Mouse (Mus musculus) lung, embryonic 16.5 days (tissue): ENCODE measurements at regions not wholly inside any gene's neighbourhood (a gene's known extent, or its start where the extent isn't known, plus 50 kb on each side); places are given as distances from the start of the nearest gene placed in this dataset.

Experiments used
- ATAC-seq: fragments of 200-750 bp; cut with Nextera tagmentation; 2 replicates; pipeline ENCODE4 v1.8.0; 2017; ENCODE audit warnings: low read depth, mild to moderate bottlenecking, moderate library complexity
- H3K27ac ChIP-seq: fragments of 300-500 bp; sonication (generic); 2 replicates; pipeline ENCODE4 v1.5.1; 2014; ENCODE audit warnings: mild to moderate bottlenecking, control low read depth, low read length
- H3K27me3 ChIP-seq: fragments of 300-500 bp; sonication (generic); 2 replicates; pipeline ENCODE4 v1.6.1; 2014; ENCODE audit warnings: low read depth, low read length, mixed read lengths; ENCODE audit not compliant: control insufficient read depth, insufficient read depth
- H3K36me3 ChIP-seq: fragments of 300-500 bp; sonication (generic); 2 replicates; pipeline ENCODE4 v1.6.1; 2014; ENCODE audit warnings: low read length; ENCODE audit not compliant: control insufficient read depth, insufficient read depth
- H3K4me1 ChIP-seq: fragments of 300-500 bp; sonication (generic); replicated peaks from 2 replicates; pipeline ENCODE4 v1.6.1; 2014; ENCODE audit warnings: low read length, mixed read lengths; ENCODE audit not compliant: control insufficient read depth, insufficient read depth
- H3K4me2 ChIP-seq: fragments of 300-500 bp; sonication (generic); 2 replicates; pipeline ENCODE4 v1.6.1; 2014; ENCODE audit warnings: low read depth, low read length, control low read depth
- H3K4me3 ChIP-seq: fragments of 300-500 bp; sonication (generic); 2 replicates; pipeline ENCODE4 v1.5.1; 2014; ENCODE audit warnings: mild to moderate bottlenecking, low read length, control low read depth
- H3K9ac ChIP-seq: fragments of 300-500 bp; sonication (generic); 2 replicates; pipeline ENCODE4 v1.6.1; 2014; ENCODE audit warnings: low read length, control low read depth
- H3K9me3 ChIP-seq: fragments of 300-500 bp; sonication (generic); 2 replicates; pipeline ENCODE4 v1.6.1; 2016; ENCODE audit warnings: low read length; ENCODE audit not compliant: control insufficient read depth
- WGBS: fragments of 180-500 bp; shearing (Covaris S2); extraction: QIAGEN DNeasy Blood & Tissue Kit; methylation state at CpG from one replicate; pipeline ENCODE4 v1.1.7; 2014; 5-methylcytosine and 5-hydroxymethylcytosine counted together

DNA sequence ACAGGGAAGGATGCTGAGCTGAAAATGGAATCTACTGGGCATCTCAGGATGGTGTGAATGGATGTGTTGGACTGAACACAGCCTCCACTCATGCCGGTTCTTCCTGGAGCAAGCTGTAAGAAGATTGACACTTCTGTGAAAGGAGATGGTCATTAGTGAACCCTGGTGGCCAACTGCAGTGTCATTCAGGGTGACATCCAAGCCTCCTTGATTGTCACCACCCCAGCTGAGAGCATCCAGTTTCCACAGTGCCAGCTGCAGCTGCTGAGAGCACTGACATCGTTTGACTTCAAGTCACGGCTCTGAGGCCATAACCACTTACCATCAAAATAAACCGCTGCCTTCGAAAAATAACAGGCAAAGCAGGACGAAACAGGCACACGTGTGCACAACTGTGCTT is 121.9 kb upstream of the Agap1 start:
- Histone ChIP-seq H3K9ac (no peak overlapping the region), H3K4me2 (no peak overlapping the region), H3K4me1 (no peaks in the 10 kb centered on the region), H3K27ac (no peak overlapping the region), H3K9me3 (no peaks in the 10 kb centered on the region), H3K4me3 (no peak overlapping the region), H3K27me3 (no peaks in the 10 kb centered on the region), H3K36me3 (no peaks in the 10 kb centered on the region)
- WGBS, result 64% methylated on average over 7 of the region's 7 CpGs
- no peak for ATAC-seq

- ATAC-seq, result no peak
- Histone ChIP-seq H3K4me2 (no peak overlapping the region), H3K27me3 (no peaks in the 10 kb centered on the region), H3K4me3 (no peak overlapping the region), H3K36me3 (no peaks in the 10 kb centered on the region), H3K9ac (no peak overlapping the region), H3K9me3 (no peaks in the 10 kb centered on the region), H3K4me1 (no peaks in the 10 kb centered on the region), H3K27ac (no peak overlapping the region)
- WGBS, result 78% methylated on average over 5 of the region's 5 CpGs
These were observed 116.7 kb upstream of the Agap1 start for GRCm38 (mm10) chr1:89337861-89338260.

DNA sequence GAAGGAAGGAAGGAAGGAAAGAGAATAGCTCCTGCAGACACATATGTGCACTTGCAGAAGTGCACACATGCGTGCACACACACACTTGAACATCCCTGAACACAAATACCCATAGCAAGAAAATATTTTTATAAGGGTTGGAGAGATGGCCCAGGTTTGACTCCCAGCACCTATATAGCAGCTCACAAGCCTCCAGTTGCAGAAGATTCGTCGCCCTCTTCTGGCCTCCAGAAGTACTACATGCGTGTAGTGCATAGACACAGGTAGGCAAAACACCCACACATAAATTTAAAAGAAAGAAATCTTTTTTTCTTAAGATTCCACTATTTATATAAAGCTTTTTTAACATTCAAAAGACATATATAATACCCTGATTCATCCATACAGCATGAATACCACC is 111.8 kb upstream of the Agap1 start:
- no peak for ATAC-seq
- H3K27ac ChIP-seq, result no peak overlapping the region
- H3K36me3 ChIP-seq, result no peaks in the 10 kb centered on the region
- H3K4me3 ChIP-seq, result no peak overlapping the region
- no peaks in the 10 kb centered on the region for H3K27me3 ChIP-seq
- H3K9me3 ChIP-seq, result no peaks in the 10 kb centered on the region
- WGBS, result 39% methylated on average over 4 of the region's 4 CpGs
- H3K4me2 ChIP-seq, result no peak overlapping the region
- H3K4me1 ChIP-seq, result no peaks in the 10 kb centered on the region
- H3K9ac ChIP-seq, result no peak overlapping the region

DNA sequence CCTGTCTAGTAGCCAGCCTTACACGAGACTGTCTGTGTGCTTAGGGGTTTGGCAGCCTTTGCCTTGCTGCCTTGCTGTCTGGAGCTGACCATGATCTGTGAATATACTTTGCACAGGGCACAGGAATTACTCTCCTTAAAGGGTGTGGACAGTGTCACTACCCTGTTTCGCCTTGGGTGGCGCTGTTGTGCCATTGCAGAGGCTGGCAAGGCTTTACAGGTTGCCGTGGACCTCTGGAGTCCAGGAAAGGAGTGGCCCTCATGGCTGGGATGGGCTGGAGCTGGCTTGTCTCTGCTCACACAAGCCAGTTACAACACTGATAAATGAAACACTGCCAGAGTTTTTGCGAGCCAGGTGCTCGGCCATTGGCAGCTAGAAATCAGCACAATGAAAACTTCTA is 110.1 kb upstream of the Agap1 start:
- no peak for ATAC-seq
- no peak overlapping the region for H3K4me3 ChIP-seq
- no peak overlapping the region for H3K4me2 ChIP-seq
- no peaks in the 10 kb centered on the region for H3K27me3 ChIP-seq
- 34% methylated on average over 6 of the region's 6 CpGs for WGBS
- H3K27ac ChIP-seq, result no peak overlapping the region
- no peaks in the 10 kb centered on the region for H3K9me3 ChIP-seq
- no peaks in the 10 kb centered on the region for H3K4me1 ChIP-seq
- no peak overlapping the region for H3K9ac ChIP-seq
- H3K36me3 ChIP-seq, result no peaks in the 10 kb centered on the region

DNA sequence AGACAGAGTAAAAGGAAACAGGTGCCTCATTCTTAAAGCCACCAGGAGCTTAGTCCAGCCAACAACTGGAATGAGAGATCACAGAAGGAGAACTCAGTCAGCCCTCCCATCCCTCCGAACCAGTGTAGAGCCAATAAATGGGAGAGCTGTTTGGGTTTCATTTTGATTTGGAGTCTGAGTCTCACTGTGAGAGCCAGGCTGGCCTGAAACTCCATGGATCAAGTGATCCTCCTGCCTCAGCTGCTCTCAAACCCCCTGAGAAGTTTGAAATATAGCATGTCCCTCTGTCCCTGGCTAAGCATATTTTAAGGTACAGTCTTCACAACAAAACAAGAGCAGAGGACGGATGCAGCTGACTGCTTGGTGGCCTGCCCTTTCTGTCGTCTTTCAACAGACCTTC is 107.3 kb upstream of the Agap1 start:
- no peak overlapping the region for H3K27ac ChIP-seq
- H3K4me2 ChIP-seq, result no peak overlapping the region
- no peak for ATAC-seq
- 62% methylated on average over 3 of the region's 3 CpGs for WGBS
- H3K4me1 ChIP-seq, result no peaks in the 10 kb centered on the region
- no peaks in the 10 kb centered on the region for H3K27me3 ChIP-seq
- H3K4me3 ChIP-seq, result no peak overlapping the region
- H3K36me3 ChIP-seq, result no peaks in the 10 kb centered on the region
- no peaks in the 10 kb centered on the region for H3K9me3 ChIP-seq
- H3K9ac ChIP-seq, result no peak overlapping the region

GRCm38 (mm10) chr1:89352936-89353335 is 101.7 kb upstream of the Agap1 start:
- no peak overlapping the region for H3K4me2 ChIP-seq
- H3K27me3 ChIP-seq, result no peaks in the 10 kb centered on the region
- H3K9me3 ChIP-seq, result no peaks in the 10 kb centered on the region
- H3K27ac ChIP-seq, result no peak overlapping the region
- H3K4me1 ChIP-seq, result no peaks in the 10 kb centered on the region
- H3K4me3 ChIP-seq, result no peak overlapping the region
- no peak overlapping the region for H3K9ac ChIP-seq
- no peak for ATAC-seq
- WGBS, result 51% methylated on average over 4 of the region's 4 CpGs
- H3K36me3 ChIP-seq, result no peaks in the 10 kb centered on the region

GRCm38 (mm10) chr1:89359257-89359656 is 95.3 kb upstream of the Agap1 start:
- no peaks in the 10 kb centered on the region for H3K27me3 ChIP-seq

GRCm38 (mm10) chr1:89364547-89365305 is 89.9 kb upstream of the Agap1 start:
- H3K36me3 ChIP-seq, result no peaks in the 10 kb centered on the region
- no peak overlapping the region for H3K27ac ChIP-seq
- peaks cover 11% of the 10 kb centered on the region for H3K4me1 ChIP-seq
- 53% methylated on average over 12 of the region's 12 CpGs for WGBS
- H3K9me3 ChIP-seq, result no peaks in the 10 kb centered on the region
- H3K4me2 ChIP-seq, result no peak overlapping the region
- no peak overlapping the region for H3K9ac ChIP-seq
- H3K27me3 ChIP-seq, result no peaks in the 10 kb centered on the region
- no peak for ATAC-seq
- H3K4me3 ChIP-seq, result no peak overlapping the region

More at GRCm38 (mm10) chr1:89359257-89359656, 95.3 kb upstream of the Agap1 start:
- Histone ChIP-seq H3K9ac (no peak overlapping the region), H3K36me3 (no peaks in the 10 kb centered on the region), H3K4me1 (no peaks in the 10 kb centered on the region), H3K9me3 (no peaks in the 10 kb centered on the region), H3K4me2 (no peak overlapping the region), H3K4me3 (no peak overlapping the region), H3K27ac (no peak overlapping the region)
- 49% methylated on average over 3 of the region's 3 CpGs for WGBS
- peak; percentile 61 for ATAC-seq

DNA sequence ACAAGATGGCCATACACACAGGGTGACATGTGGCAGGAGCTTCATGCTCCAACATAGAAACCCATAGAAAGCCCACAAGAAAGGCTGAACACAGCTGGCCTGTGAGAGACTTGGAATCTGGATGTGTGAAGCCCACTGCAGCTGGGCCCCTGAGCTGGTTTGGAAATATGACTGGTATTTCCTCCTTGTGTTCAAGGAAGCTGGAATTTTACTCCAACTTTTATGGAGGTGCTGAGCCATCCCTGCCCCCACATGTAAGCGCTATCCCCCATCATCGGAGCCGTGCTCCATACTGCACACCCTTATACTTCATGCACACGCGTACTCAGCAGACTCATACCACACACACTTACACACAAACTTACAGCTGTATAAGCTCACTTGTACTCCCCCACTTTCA is 87.7 kb upstream of the Agap1 start:
- 43% methylated on average over 5 of the region's 5 CpGs for WGBS
- peak; percentile 73 for ATAC-seq
- Histone ChIP-seq H3K9ac (no peak overlapping the region), H3K4me1 (peaks cover 11% of the 10 kb centered on the region), H3K36me3 (no peaks in the 10 kb centered on the region), H3K4me2 (no peak overlapping the region), H3K27me3 (no peaks in the 10 kb centered on the region), H3K9me3 (no peaks in the 10 kb centered on the region), H3K27ac (no peak overlapping the region), H3K4me3 (no peak overlapping the region)

- H3K4me3 ChIP-seq, result no peak overlapping the region
- no peaks in the 10 kb centered on the region for H3K4me1 ChIP-seq
- no peaks in the 10 kb centered on the region for H3K9me3 ChIP-seq
- H3K36me3 ChIP-seq, result no peaks in the 10 kb centered on the region
- H3K27ac ChIP-seq, result no peak overlapping the region
- H3K4me2 ChIP-seq, result no peak overlapping the region
- no peak overlapping the region for H3K9ac ChIP-seq
- ATAC-seq, result no peak
- no peaks in the 10 kb centered on the region for H3K27me3 ChIP-seq
These were observed 80.8 kb upstream of the Agap1 start for GRCm38 (mm10) chr1:89373806-89374205.
